Mouse (Mus musculus) right cerebral cortex, postnatal 36 days (tissue): ENCODE data around the gene Fgf4.
"Not testable (repeated sequence)": the region's sequence is repeated elsewhere in the genome, so short reads cannot be mapped to it uniquely, and the experiment has no call there.

Experiments used
- DNase-seq, 2 experiments: peaks; one replicate each; pipeline ENCODE4 v3.0.0; 2022; ENCODE audit warnings: low spot score in 2 of 2, mixed read lengths in 1 of 2

Fgf4 gene

GRCm38 (mm10) chr7:144864160-144864670, 17.0 kb downstream of the Fgf4 start:
- no peak for DNase-seq

GRCm38 (mm10) chr7:144867161-144867560, 20.0 kb downstream of the Fgf4 start:
- no peak for DNase-seq

- DNase-seq = no peak
These were observed 20.4 kb downstream of the Fgf4 start for GRCm38 (mm10) chr7:144867602-144868001.

GRCm38 (mm10) chr7:144872420-144872819, 25.3 kb downstream of the Fgf4 start:
- no peak for DNase-seq

- DNase-seq = no peak
These were observed 26.0 kb downstream of the Fgf4 start for GRCm38 (mm10) chr7:144873160-144873559.

- no peak for DNase-seq
These were observed 27.1 kb downstream of the Fgf4 start for GRCm38 (mm10) chr7:144874226-144874625.

- DNase-seq = no peak
These were observed 31.2 kb downstream of the Fgf4 start for GRCm38 (mm10) chr7:144878401-144878800.

- DNase-seq = no peak
These were observed 35.9 kb downstream of the Fgf4 start for GRCm38 (mm10) chr7:144883106-144883505.

- DNase-seq = no peak
These were observed 40.5 kb downstream of the Fgf4 start for GRCm38 (mm10) chr7:144887672-144888071.

GRCm38 (mm10) chr7:144888564-144889299, 41.6 kb downstream of the Fgf4 start:
- no peak for DNase-seq

- not testable (repeated sequence) for DNase-seq
These were observed 43.5 kb downstream of the Fgf4 start for GRCm38 (mm10) chr7:144890661-144891060.

- DNase-seq = peak in 1 of 2 experiments; percentile 36
These were observed 44.7 kb downstream of the Fgf4 start for GRCm38 (mm10) chr7:144891863-144892262.

- no peak for DNase-seq
These were observed 45.2 kb downstream of the Fgf4 start for GRCm38 (mm10) chr7:144892322-144892721.

- no peak for DNase-seq
These were observed 47.0 kb downstream of the Fgf4 start for GRCm38 (mm10) chr7:144894191-144894590.

- DNase-seq = no peak
These were observed 47.5 kb downstream of the Fgf4 start for GRCm38 (mm10) chr7:144894706-144895105.

GRCm38 (mm10) chr7:144895305-144896111, 48.3 kb downstream of the Fgf4 start:
- DNase-seq = peak; percentile 41 to 52

GRCm38 (mm10) chr7:144896294-144897218, 49.4 kb downstream of the Fgf4 start, which contains the start of gene Fgf15:
Gene Fgf15 (plus strand): TSS chr7:144896531.
- no peak for DNase-seq

GRCm38 (mm10) chr7:144898506-144898905, 51.3 kb downstream of the Fgf4 start:
- DNase-seq = no peak

GRCm38 (mm10) chr7:144905514-144905913, 58.3 kb downstream of the Fgf4 start:
- not testable (repeated sequence) for DNase-seq

GRCm38 (mm10) chr7:144906708-144907397, 59.7 kb downstream of the Fgf4 start:
- DNase-seq = peak; percentile 30 to 47

- no peak for DNase-seq
These were observed 60.6 kb downstream of the Fgf4 start for GRCm38 (mm10) chr7:144907793-144908192.
